Comparison of ENCODE assay signal across 8 mouse cellular contexts in the genomic region with DNA sequence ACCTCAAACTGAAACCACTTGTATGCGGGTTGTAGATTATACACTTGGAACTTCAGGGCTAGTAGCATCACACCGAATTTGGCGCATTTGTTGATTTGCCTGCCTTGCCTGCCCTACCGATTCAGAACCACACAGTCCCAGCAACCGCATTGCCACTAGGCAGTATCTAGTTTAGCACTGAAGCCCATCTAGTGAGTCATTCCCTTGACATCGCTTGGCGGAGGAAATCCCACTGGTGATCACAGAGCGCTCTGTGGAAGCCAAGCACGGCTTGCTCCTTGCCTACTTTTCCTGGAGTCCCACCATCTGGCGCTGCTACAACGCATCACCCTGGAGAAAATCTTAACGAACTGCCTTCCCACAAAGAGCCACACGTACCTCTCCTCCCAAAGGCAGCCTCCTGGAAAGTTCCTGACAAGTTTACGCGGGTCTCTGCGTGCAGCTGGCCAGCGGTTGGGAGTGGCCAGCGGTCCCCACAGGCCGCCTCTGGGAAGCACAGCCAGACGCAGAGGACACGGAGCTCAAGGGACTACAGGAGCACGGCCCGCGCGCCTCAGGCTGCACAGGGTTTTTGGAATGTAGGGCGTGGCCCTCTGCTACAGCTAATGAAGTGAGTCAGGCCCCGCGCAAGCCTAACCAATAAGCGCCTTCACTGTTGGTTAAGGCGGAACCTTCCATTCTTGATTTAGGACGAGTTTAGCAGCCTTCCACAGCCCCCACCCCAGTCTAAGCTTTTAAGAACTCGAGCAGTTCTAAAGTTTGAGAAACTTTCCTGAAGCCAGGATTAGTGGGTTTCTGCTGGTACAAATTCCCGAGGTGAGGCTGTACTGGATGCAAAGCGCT.
DNase-seq lines count a peak whose midpoint lies in the region; ATAC-seq and TF ChIP-seq lines count a peak whose summit lies in the region.

No protein-coding gene starts in this region.

- H3K36me3 ChIP-seq in E14TG2a.4 (ENCODE audit: insufficient read depth, low read length): peaks cover 12% of the 10 kb centered on the region
- no peaks in the 10 kb centered on the region for H3K36me3 ChIP-seq in forebrain, embryonic 11.5 days (ENCODE audit: control insufficient read depth, insufficient read depth, low read length)
- no peaks in the 10 kb centered on the region for H3K36me3 ChIP-seq in heart, postnatal 0 days (replicated peaks; ENCODE audit: control insufficient read depth, insufficient read depth, low read length)
- H3K36me3 ChIP-seq in lung, embryonic 14.5 days (ENCODE audit: insufficient read depth): no peaks in the 10 kb centered on the region

- peak overlapping the region; percentile 50 for H3K9ac ChIP-seq in forebrain, embryonic 11.5 days (ENCODE audit: low read length)
- peak overlapping the region; percentile 81 for H3K9ac ChIP-seq in heart, postnatal 0 days (replicated peaks; ENCODE audit: low read depth, low read length)
- peak overlapping the region; percentile 57 for H3K9ac ChIP-seq in lung, embryonic 14.5 days

- no peaks in the 10 kb centered on the region for H3K9me3 ChIP-seq in E14TG2a.4 (ENCODE audit: low read length)
- H3K9me3 ChIP-seq in forebrain, embryonic 11.5 days (ENCODE audit: control insufficient read depth, low read length): no peaks in the 10 kb centered on the region
- H3K9me3 ChIP-seq in heart, postnatal 0 days (replicated peaks; ENCODE audit: control insufficient read depth, low read length): no peaks in the 10 kb centered on the region
- H3K9me3 ChIP-seq in lung, embryonic 14.5 days (ENCODE audit: low read depth, low read length): no peaks in the 10 kb centered on the region

- no peak for TF ChIP-seq CTCF in E14TG2a.4 (conservative IDR thresholded peaks at IDR 0.05; ENCODE audit: low read length)
- peak; percentile 39; the same call in 1 of the 2 replicates for TF ChIP-seq CTCF in heart, postnatal 0 days (IDR thresholded peaks at IDR 0.05; ENCODE audit: low read depth)
- peak; percentile 61 for TF ChIP-seq CTCF in lung, embryonic 14.5 days (IDR thresholded peaks at IDR 0.05; ENCODE audit: low read depth)
- no peak for TF ChIP-seq CTCF in olfactory bulb, adult 2 months (IDR thresholded peaks at IDR 0.05; ENCODE audit: insufficient read depth, low read depth, low read length)

- H3K4me1 ChIP-seq in E14TG2a.4 (replicated peaks; ENCODE audit: low read depth, low read length): peaks cover 17% of the 10 kb centered on the region
- 0 out of 2 replicates have a peak, but pooled peaks cover 5% of the 10 kb centered on the region for H3K4me1 ChIP-seq in forebrain, embryonic 11.5 days (replicated peaks; ENCODE audit: control insufficient read depth, insufficient read depth, low read length)
- peaks cover 20% of the 10 kb centered on the region for H3K4me1 ChIP-seq in heart, postnatal 0 days (ENCODE audit: control insufficient read depth, insufficient read depth)
- H3K4me1 ChIP-seq in lung, embryonic 14.5 days (ENCODE audit: insufficient read depth): no peaks in the 10 kb centered on the region
- peaks cover 7% of the 10 kb centered on the region; the same call in 1 of the 2 replicates for H3K4me1 ChIP-seq in olfactory bulb, adult 2 months (ENCODE audit: control insufficient read depth, insufficient read depth, low read length)

- ATAC-seq in forebrain, embryonic 11.5 days (replicated peaks; ENCODE audit: low FRiP score): peak; percentile 98
- peak; percentile 99 for ATAC-seq in heart, postnatal 0 days (ENCODE audit: insufficient read depth, low read depth)
- ATAC-seq in lung, embryonic 14.5 days (ENCODE audit: insufficient read depth): peak; percentile 100

- no peak overlapping the region for H3K27ac ChIP-seq in forebrain, embryonic 11.5 days (ENCODE audit: low read depth, low read length)
- H3K27ac ChIP-seq in heart, postnatal 0 days (ENCODE audit: low read depth): peak overlapping the region; percentile 91
- H3K27ac ChIP-seq in lung, embryonic 14.5 days (ENCODE audit: low read depth): peak overlapping the region; percentile 87
- H3K27ac ChIP-seq in olfactory bulb, adult 2 months (ENCODE audit: insufficient read depth, low read depth, low read length): peak overlapping the region; percentile 42

- 3% methylated on average over 34 of the region's 34 CpGs for WGBS in forebrain, embryonic 11.5 days
- WGBS in heart, postnatal 0 days: 1% methylated on average over 34 of the region's 34 CpGs
- WGBS in lung, embryonic 14.5 days: 1% methylated on average over 34 of the region's 34 CpGs
- 7% methylated on average over 34 of the region's 34 CpGs for WGBS in olfactory bulb, adult 2 months

- peak overlapping the region; percentile 83 for H3K4me3 ChIP-seq in E14TG2a.4 (replicated peaks; ENCODE audit: low read length)
- peak overlapping the region; percentile 28 for H3K4me3 ChIP-seq in forebrain, embryonic 11.5 days (ENCODE audit: low read depth, low read length)
- H3K4me3 ChIP-seq in heart, postnatal 0 days (ENCODE audit: low read depth, low read length): peak overlapping the region; percentile 57
- H3K4me3 ChIP-seq in lung, embryonic 14.5 days (ENCODE audit: low read depth, low read length): peak overlapping the region; percentile 50
- H3K4me3 ChIP-seq in olfactory bulb, adult 2 months (ENCODE audit: insufficient read depth, low read depth, low read length): peak overlapping the region; percentile 30

- H3K27me3 ChIP-seq in E14TG2a.4 (ENCODE audit: insufficient read depth, low read length): no peaks in the 10 kb centered on the region
- no peaks in the 10 kb centered on the region for H3K27me3 ChIP-seq in forebrain, embryonic 11.5 days (ENCODE audit: control insufficient read depth, insufficient read depth, low read length)
- H3K27me3 ChIP-seq in heart, postnatal 0 days (ENCODE audit: control insufficient read depth, insufficient read depth, low read length): no peaks in the 10 kb centered on the region
- H3K27me3 ChIP-seq in lung, embryonic 14.5 days (ENCODE audit: insufficient read depth, low read length): no peaks in the 10 kb centered on the region

- DNase-seq in c-Kit-positive CD71-negative TER-119-negative erythroid progenitor cells, embryonic 14.5 days (ENCODE audit: low read depth): peak; percentile 85
- peak; percentile 88 for DNase-seq in forebrain, embryonic 11.5 days (ENCODE audit: low spot score)
- peak; percentile 96 for DNase-seq in heart, postnatal 0 days (ENCODE audit: low spot score)
- peak; percentile 91 to 94 for DNase-seq in kidney, postnatal 36 days
- DNase-seq in lung, embryonic 14.5 days: peak; percentile 96
- peak; percentile 78 for DNase-seq in thymus, postnatal 0 days (ENCODE audit: low spot score)

- TF ChIP-seq POLR2A in olfactory bulb, adult 2 months (IDR thresholded peaks at IDR 0.05; ENCODE audit: insufficient read depth, low read depth, low read length): no peak; the same call in 1 of the 2 replicates

- peak overlapping the region; percentile 78 for H3K4me2 ChIP-seq in forebrain, embryonic 11.5 days (ENCODE audit: low read depth, low read length, severe bottlenecking)
- peak overlapping the region; percentile 65 for H3K4me2 ChIP-seq in heart, postnatal 0 days (ENCODE audit: low read depth, low read length)
- peak overlapping the region; percentile 76 for H3K4me2 ChIP-seq in lung, embryonic 14.5 days

- 0 out of 2 replicates have a peak, but pooled peaks have one; percentile 72 for TF ChIP-seq EP300 in heart, postnatal 0 days (IDR thresholded peaks at IDR 0.05; ENCODE audit: low read depth)

Comparison
In these comparisons a context has a peak if more than half of its experiments do, and no peak if none do; other contexts are left out.
1. H3K4me3 ChIP-seq: peak in every context shown above with its lines; median percentile 83 in E14TG2a.4; 57 in heart, postnatal 0 days; 50 in lung, embryonic 14.5 days; 30 in olfactory bulb, adult 2 months; 28 in forebrain, embryonic 11.5 days.
2. CTCF ChIP-seq: peak in heart, postnatal 0 days (single experiment) and lung, embryonic 14.5 days (single experiment); none in E14TG2a.4 (single experiment) and olfactory bulb, adult 2 months (single experiment).
3. Peak in every context shown above with its lines, with median percentiles within 50 percentile points of each other: DNase-seq, ATAC-seq, H3K4me2 ChIP-seq and H3K9ac ChIP-seq.